In the genomic region with DNA sequence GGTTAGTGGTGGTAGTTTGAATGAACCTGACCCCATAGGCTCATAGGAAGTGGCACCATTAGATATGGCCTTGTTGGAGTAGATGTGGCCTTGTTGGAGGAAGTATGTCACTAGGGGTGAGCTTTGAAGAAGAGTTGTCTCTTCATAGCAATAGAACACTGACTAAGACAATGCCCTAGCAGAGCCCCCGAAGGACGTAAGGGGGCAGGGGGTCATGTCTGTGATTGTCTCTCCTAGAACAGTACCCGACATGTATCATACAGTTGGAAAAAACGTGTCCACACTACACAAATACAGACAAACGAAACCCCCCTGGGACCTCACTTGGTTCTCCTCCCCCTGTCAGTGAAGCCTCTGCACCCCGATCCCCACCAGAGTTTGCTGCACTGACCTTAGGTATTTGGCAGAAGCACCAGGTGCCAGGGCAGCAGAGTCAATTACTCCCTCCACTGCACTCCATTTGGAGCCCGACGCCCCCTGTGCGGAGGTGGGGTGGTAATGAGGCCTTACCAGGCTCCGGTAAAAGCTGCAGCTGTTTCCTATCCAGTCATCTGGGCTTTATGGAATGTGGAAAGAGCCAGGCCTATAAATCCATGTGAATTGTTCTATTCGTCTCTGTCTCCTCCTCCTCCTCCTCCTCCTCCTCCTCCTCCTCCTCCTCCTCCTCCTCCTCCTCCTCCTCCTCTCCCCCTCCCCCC, we compare ENCODE assay signal across 13 mouse cellular contexts. TPM values are rescaled to one million over a fixed set of nuclear protein-coding genes. Genes with fewer than 3 reads are reported as not detected.
DNase-seq lines count a peak whose midpoint lies in the region; ATAC-seq lines count a peak whose summit lies in the region.
"Had no signal": no experiment of that assay in that cellular context is flagged by ENCODE, and none has a peak within 500 bp of the region (broad histone marks: within the 10 kb centered on the region; RNA-seq: fewer than 3 reads in every experiment).

No protein-coding gene starts in this region.

- no peaks in the 10 kb centered on the region for H3K9me3 ChIP-seq in forebrain, embryonic 12.5 days
- no peaks in the 10 kb centered on the region for H3K9me3 ChIP-seq in forebrain, embryonic 14.5 days (replicated peaks; ENCODE audit: control insufficient read depth, low read length)
- H3K9me3 ChIP-seq in hindbrain, embryonic 10.5 days: peaks cover 4% of the 10 kb centered on the region
- H3K9me3 ChIP-seq in limb, embryonic 15.5 days: no peaks in the 10 kb centered on the region

- peak overlapping the region; percentile 50 for H3K27ac ChIP-seq in forebrain, embryonic 12.5 days
- no peak overlapping the region for H3K27ac ChIP-seq in forebrain, embryonic 14.5 days (ENCODE audit: low read depth, low read length)
- H3K27ac ChIP-seq in hindbrain, embryonic 10.5 days: peak overlapping the region; percentile 41
- H3K27ac ChIP-seq in limb, embryonic 15.5 days: peak overlapping the region; percentile 65
- H3K27ac ChIP-seq: heart, adult 2 months had no signal

- H3K4me3 ChIP-seq in forebrain, embryonic 12.5 days (replicated peaks): no peak overlapping the region
- H3K4me3 ChIP-seq in forebrain, embryonic 14.5 days (ENCODE audit: low read depth, low read length): no peak overlapping the region
- H3K4me3 ChIP-seq in hindbrain, embryonic 10.5 days: no peak overlapping the region
- peak overlapping the region; percentile 14 for H3K4me3 ChIP-seq in limb, embryonic 15.5 days
- H3K4me3 ChIP-seq: heart, adult 2 months had no signal

- DNase-seq in forebrain, embryonic 14.5 days (ENCODE audit: low spot score): no peak
- peak; percentile 31 for DNase-seq in MN1 (ENCODE audit: low spot score)
- peak; percentile 38 for DNase-seq in hindbrain, embryonic 10.5 days (ENCODE audit: low spot score)
- DNase-seq in c-Kit-positive CD71-positive TER-119-positive erythroid progenitor cells, embryonic 14.5 days (ENCODE audit: low spot score): no peak
- DNase-seq in urinary bladder, adult 18-20 months (ENCODE audit: low spot score in 2 of 2): no peak
- DNase-seq in left cerebral cortex, adult 18-20 months (ENCODE audit: low spot score in 2 of 2): no peak
- DNase-seq: adrenal gland, postnatal 14 days; cerebellum, adult 9-11 months; heart, adult 2 months; kidney, adult 9 months; lung, postnatal 14 days had no signal

- H3K27me3 ChIP-seq in forebrain, embryonic 12.5 days: 0 out of 2 replicates have a peak, but pooled peaks cover 4% of the 10 kb centered on the region
- no peaks in the 10 kb centered on the region for H3K27me3 ChIP-seq in forebrain, embryonic 14.5 days (replicated peaks; ENCODE audit: control insufficient read depth, insufficient read depth, low read length)
- H3K27me3 ChIP-seq in hindbrain, embryonic 10.5 days (ENCODE audit: insufficient read depth, poor library complexity, severe bottlenecking): no peaks in the 10 kb centered on the region
- no peaks in the 10 kb centered on the region for H3K27me3 ChIP-seq in limb, embryonic 15.5 days

- no peaks in the 10 kb centered on the region for H3K36me3 ChIP-seq in forebrain, embryonic 12.5 days (replicated peaks)
- H3K36me3 ChIP-seq in forebrain, embryonic 14.5 days (ENCODE audit: control insufficient read depth, insufficient read depth, low read length): no peaks in the 10 kb centered on the region
- H3K36me3 ChIP-seq in hindbrain, embryonic 10.5 days: no peaks in the 10 kb centered on the region
- H3K36me3 ChIP-seq in limb, embryonic 15.5 days: no peaks in the 10 kb centered on the region

- peak; percentile 60; the same call in 1 of the 2 replicates for ATAC-seq in forebrain, embryonic 12.5 days (ENCODE audit: low FRiP score)
- no peak for ATAC-seq in forebrain, embryonic 14.5 days
- peak; percentile 75 for ATAC-seq in limb, embryonic 15.5 days (ENCODE audit: insufficient number of reproducible peaks, low FRiP score, low TSS enrichment, low read depth)

- peaks cover 15% of the 10 kb centered on the region for H3K4me1 ChIP-seq in forebrain, embryonic 12.5 days
- H3K4me1 ChIP-seq in forebrain, embryonic 14.5 days (ENCODE audit: control insufficient read depth, insufficient read depth, low read length): no peaks in the 10 kb centered on the region
- peaks cover 35% of the 10 kb centered on the region for H3K4me1 ChIP-seq in hindbrain, embryonic 10.5 days (replicated peaks)
- H3K4me1 ChIP-seq in limb, embryonic 15.5 days: peaks cover 27% of the 10 kb centered on the region

- WGBS in forebrain, embryonic 12.5 days: 51% methylated on average over 11 of the region's 11 CpGs
- WGBS in forebrain, embryonic 14.5 days: 50% methylated on average over 11 of the region's 11 CpGs
- WGBS in hindbrain, embryonic 10.5 days: 50% methylated on average over 11 of the region's 11 CpGs
- 24% methylated on average over 11 of the region's 11 CpGs for WGBS in limb, embryonic 15.5 days

- H3K9ac ChIP-seq in forebrain, embryonic 12.5 days: no peak overlapping the region
- no peak overlapping the region; the same call in 1 of the 2 replicates for H3K9ac ChIP-seq in forebrain, embryonic 14.5 days (ENCODE audit: low read length)
- H3K9ac ChIP-seq in limb, embryonic 15.5 days: no peak overlapping the region

- no peak overlapping the region for H3K4me2 ChIP-seq in forebrain, embryonic 12.5 days
- no peak overlapping the region for H3K4me2 ChIP-seq in forebrain, embryonic 14.5 days (ENCODE audit: low read length)
- H3K4me2 ChIP-seq in limb, embryonic 15.5 days: peak overlapping the region; percentile 32; the same call in 1 of the 2 replicates

RNA-seq across cellular contexts. Expression of gene Srgap3, which starts 10.7 kb away (rescaled TPM):
- 36.6 and 39.9 TPM in 2 replicates for polyA plus RNA-seq in forebrain, embryonic 12.5 days (2016; fragmentation: Nextera tagmentation; extraction: Ambion mirVana)
- polyA plus RNA-seq in forebrain, embryonic 14.5 days (2014; fragmentation: Nextera tagmentation; extraction: Ambion mirVana): 31.4 and 46.7 TPM in 2 replicates
- polyA plus RNA-seq in hindbrain, embryonic 10.5 days (2016; fragmentation: Nextera tagmentation; extraction: Ambion mirVana): 28.0 and 34.7 TPM in 2 replicates
- polyA plus RNA-seq in limb, embryonic 15.5 days (2015; fragmentation: Nextera tagmentation; extraction: Ambion mirVana): 5.1 and 6.0 TPM in 2 replicates
- total RNA-seq in left cerebral cortex, adult 18-20 months (2021): 100 to 1,000 TPM; 217 to 223 TPM

Comparison
In these comparisons a context has a peak if more than half of its experiments do, and no peak if none do; other contexts are left out.
1. DNase-seq: peak in MN1 (single experiment) and hindbrain, embryonic 10.5 days (single experiment); none in forebrain, embryonic 14.5 days (single experiment), c-Kit-positive CD71-positive TER-119-positive erythroid progenitor cells, embryonic 14.5 days (single experiment), urinary bladder, adult 18-20 months (0 of 2) and left cerebral cortex, adult 18-20 months (0 of 2).